Mouse (Mus musculus) ZHBTc4 (cell line): Measurements from ENCODE around the gene Eef1g.
"Not testable (repeated sequence)": the region's sequence is repeated elsewhere in the genome, so short reads cannot be mapped to it uniquely, and the experiment has no call there.

Source experiments
- DNase-seq: peaks from one replicate; pipeline ENCODE4 v3.0.0-alpha.2; 2011; ENCODE audit warnings: low read depth, low spot score

Eef1g gene

GRCm38 (mm10) chr19:8984255-8984868 lies 17.5 kb downstream of the Eef1g start:
- peak; percentile 56 for DNase-seq

GRCm38 (mm10) chr19:8985891-8986290 lies 19.1 kb downstream of the Eef1g start:
- peak; percentile 2 for DNase-seq

- peak; percentile 4 for DNase-seq
Measured at GRCm38 (mm10) chr19:8987816-8988215, 21.0 kb downstream of the Eef1g start.

GRCm38 (mm10) chr19:8988346-8989065 lies 21.7 kb downstream of the Eef1g start:
- DNase-seq: peak; percentile 51

- peak; percentile 81 for DNase-seq
Measured at GRCm38 (mm10) chr19:8989066-8989566, 22.3 kb downstream of the Eef1g start, which contains the start of gene Ahnak. Gene Ahnak, plus strand, starts transcription at chr19:8989284.

- DNase-seq: peak; percentile 96
Measured at GRCm38 (mm10) chr19:8989567-8990431, 23.0 kb downstream of the Eef1g start.

- no peak for DNase-seq
Measured at GRCm38 (mm10) chr19:8990432-8991102, 23.7 kb downstream of the Eef1g start.

- no peak for DNase-seq
Measured at GRCm38 (mm10) chr19:8991245-8991870, 24.5 kb downstream of the Eef1g start.

- DNase-seq: peak; percentile 6
Measured at GRCm38 (mm10) chr19:8991871-8992735, 25.3 kb downstream of the Eef1g start.

- peak; percentile 93 for DNase-seq
Measured at GRCm38 (mm10) chr19:8992769-8993624, 26.2 kb downstream of the Eef1g start.

- DNase-seq: no peak
Measured at GRCm38 (mm10) chr19:8993625-8993912, 26.7 kb downstream of the Eef1g start.

GRCm38 (mm10) chr19:8994813-8995607 lies 28.2 kb downstream of the Eef1g start:
- DNase-seq: no peak

- DNase-seq: no peak
Measured at GRCm38 (mm10) chr19:8996601-8997000, 29.8 kb downstream of the Eef1g start.

- DNase-seq: peak; percentile 81
Measured at GRCm38 (mm10) chr19:8997546-8997945, 30.7 kb downstream of the Eef1g start.

GRCm38 (mm10) chr19:8998546-8998945 lies 31.7 kb downstream of the Eef1g start:
- DNase-seq: no peak

- DNase-seq: no peak
Measured at GRCm38 (mm10) chr19:8999223-8999622, 32.4 kb downstream of the Eef1g start.

GRCm38 (mm10) chr19:9006915-9007314 lies 40.1 kb downstream of the Eef1g start:
- not testable (repeated sequence) for DNase-seq

GRCm38 (mm10) chr19:9019298-9019697 lies 52.5 kb downstream of the Eef1g start:
- DNase-seq: no peak
